Mouse (Mus musculus): ENCODE data around the gene Rgs3. TPM values are rescaled to one million over a fixed set of nuclear protein-coding genes. Genes with fewer than 3 reads are reported as not detected.
A peak's percentile ranks its signal among the peaks of the same experiment; 100 is the strongest.

The Rgs3 gene
- polyA plus RNA-seq, 1 experiment: 17.2 TPM

DNA sequence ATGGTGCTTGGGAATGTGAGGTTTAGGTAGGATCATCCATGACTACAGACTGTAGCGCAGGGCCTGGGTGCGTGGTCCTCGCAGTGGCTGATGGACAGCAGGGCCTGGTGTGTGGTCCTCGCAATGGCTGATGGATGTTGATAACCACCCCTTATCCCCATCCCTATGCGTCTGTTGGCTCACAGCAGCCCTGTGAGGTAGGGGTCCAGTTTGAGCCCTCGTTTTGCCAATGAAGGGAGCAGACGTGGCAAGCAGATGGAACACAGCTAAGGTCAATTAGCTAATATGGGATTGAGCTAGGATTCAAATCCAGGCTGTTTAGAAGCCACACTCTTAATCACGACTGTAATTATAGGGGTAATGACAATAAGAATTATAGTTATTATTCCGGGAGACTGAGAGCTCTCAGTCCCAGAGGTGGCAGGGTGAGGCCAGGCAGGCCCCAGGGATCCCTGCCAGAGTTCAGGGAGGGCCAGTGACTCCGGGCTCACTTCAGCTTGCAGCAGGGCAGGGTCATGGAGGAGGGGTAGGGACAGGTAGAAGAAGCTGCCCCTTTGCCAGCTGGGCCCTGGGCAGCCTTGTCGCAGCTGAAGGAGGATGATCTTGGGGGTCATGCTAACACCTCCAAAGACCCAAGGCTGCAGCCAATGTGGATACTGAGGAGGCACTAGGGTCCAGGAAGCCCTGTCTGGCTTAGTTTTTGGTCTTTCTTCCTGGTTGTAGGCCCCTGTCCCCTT is 135.2 kb downstream of the Rgs3 start:
- Histone ChIP-seq H3K27ac (ENCODE audit: insufficient read depth, low read depth, low read length) (no peak overlapping the region), H3K4me3 (ENCODE audit: insufficient read depth, low read length) (no peak overlapping the region), H3K4me1 (ENCODE audit: control insufficient read depth, insufficient read depth, low read length) (peaks cover 13% of the 10 kb centered on the region)
- no peak for TF ChIP-seq POLR2A (IDR thresholded peaks at IDR 0.05; ENCODE audit: borderline replicate concordance, low read depth, low read length)
- no peak for TF ChIP-seq CTCF (IDR thresholded peaks at IDR 0.05; ENCODE audit: low read depth, low read length)

DNA sequence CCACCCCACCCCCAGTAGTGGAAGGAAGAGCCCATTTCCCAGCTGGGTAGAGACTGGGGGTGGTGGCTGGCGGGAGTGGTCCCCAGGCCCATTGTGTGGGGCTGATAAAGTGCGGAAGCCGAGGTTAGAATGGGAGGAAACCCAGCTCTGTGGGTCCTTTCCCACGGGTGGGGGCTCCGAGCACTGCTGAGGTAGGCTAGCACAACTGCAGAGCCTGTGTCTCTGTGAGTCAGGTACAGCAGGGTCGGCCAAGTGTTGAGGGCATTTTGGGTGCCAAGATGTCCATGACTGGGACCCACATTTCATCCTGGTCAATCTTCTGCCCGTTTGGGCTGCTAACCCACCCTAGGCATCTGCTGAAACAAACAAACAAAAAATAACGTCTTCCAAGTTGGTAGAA is 135.9 kb downstream of the Rgs3 start:
- TF ChIP-seq POLR2A (IDR thresholded peaks at IDR 0.05; ENCODE audit: borderline replicate concordance, low read depth, low read length): no peak
- TF ChIP-seq CTCF (IDR thresholded peaks at IDR 0.05; ENCODE audit: low read depth, low read length): no peak
- Histone ChIP-seq H3K4me1 (ENCODE audit: control insufficient read depth, insufficient read depth, low read length) (peaks cover 15% of the 10 kb centered on the region), H3K4me3 (ENCODE audit: insufficient read depth, low read length) (no peak overlapping the region), H3K27ac (ENCODE audit: insufficient read depth, low read depth, low read length) (no peak overlapping the region)

DNA sequence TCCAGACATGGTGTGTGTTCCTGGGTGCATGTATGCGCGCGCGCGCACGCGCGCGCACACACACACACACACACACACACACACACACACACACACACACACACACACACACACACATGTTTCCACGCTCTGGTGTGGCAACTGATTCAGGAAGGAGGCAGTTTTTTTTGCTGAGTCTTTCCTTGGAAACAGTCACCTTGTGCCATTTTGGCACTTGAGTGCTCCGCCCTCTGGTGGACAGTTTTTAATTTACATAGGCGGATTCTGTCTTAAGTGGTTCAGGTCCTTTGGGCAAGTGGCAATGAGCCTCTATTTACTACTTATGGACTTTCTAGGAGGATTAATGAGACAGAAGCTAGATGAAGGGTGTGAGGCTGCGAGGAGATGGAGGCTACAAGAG is 136.3 kb downstream of the Rgs3 start:
- peaks cover 19% of the 10 kb centered on the region for H3K4me1 ChIP-seq (ENCODE audit: control insufficient read depth, insufficient read depth, low read length)
- H3K27ac ChIP-seq (ENCODE audit: insufficient read depth, low read depth, low read length): no peak overlapping the region
- TF ChIP-seq CTCF (IDR thresholded peaks at IDR 0.05; ENCODE audit: low read depth, low read length) (no peak), POLR2A (IDR thresholded peaks at IDR 0.05; ENCODE audit: borderline replicate concordance, low read depth, low read length) (no peak)

DNA sequence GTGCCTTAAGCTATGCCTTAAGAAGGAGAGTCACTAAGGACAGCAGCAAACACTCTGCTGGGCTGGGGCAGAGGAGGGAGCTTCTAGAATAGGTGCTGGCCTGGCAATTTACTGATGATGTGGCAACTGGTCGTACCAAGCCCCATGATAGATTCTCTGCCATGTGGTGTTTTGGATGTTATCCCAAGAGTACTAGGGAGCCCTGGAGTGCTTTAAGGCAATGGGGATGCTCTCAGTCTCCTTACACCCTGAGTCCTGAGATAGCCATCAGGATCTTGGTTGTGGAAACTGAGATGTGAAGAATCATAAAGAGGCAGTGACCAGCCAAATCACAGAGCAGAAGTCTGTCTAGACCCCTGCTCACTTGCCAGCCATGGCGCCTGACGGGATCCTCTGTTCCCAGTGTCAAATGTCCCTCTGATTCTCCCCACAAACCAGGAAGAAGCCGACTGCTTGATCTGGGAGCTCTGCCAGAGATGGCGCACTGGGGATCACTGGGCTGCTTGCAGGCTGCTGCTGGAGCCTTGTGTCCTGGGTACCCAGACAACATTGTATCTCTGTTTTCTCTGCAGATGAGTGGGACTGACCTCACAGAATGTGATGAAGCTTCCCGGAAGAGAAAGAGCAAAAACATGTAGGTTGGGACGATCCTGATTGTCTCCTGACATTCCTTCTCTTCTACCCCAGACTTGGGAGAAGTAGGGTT is 137.2 kb downstream of the Rgs3 start:
- no peak overlapping the region for H3K4me3 ChIP-seq (ENCODE audit: insufficient read depth, low read length)
- H3K27ac ChIP-seq (ENCODE audit: insufficient read depth, low read depth, low read length): no peak overlapping the region
- TF ChIP-seq CTCF (IDR thresholded peaks at IDR 0.05; ENCODE audit: low read depth, low read length) (no peak), POLR2A (IDR thresholded peaks at IDR 0.05; ENCODE audit: borderline replicate concordance, low read depth, low read length) (no peak)
- peaks cover 27% of the 10 kb centered on the region for H3K4me1 ChIP-seq (ENCODE audit: control insufficient read depth, insufficient read depth, low read length)

More for the DNA sequence above, 136.3 kb downstream of the Rgs3 start:
- H3K4me3 ChIP-seq (ENCODE audit: insufficient read depth, low read length): no peak overlapping the region

DNA sequence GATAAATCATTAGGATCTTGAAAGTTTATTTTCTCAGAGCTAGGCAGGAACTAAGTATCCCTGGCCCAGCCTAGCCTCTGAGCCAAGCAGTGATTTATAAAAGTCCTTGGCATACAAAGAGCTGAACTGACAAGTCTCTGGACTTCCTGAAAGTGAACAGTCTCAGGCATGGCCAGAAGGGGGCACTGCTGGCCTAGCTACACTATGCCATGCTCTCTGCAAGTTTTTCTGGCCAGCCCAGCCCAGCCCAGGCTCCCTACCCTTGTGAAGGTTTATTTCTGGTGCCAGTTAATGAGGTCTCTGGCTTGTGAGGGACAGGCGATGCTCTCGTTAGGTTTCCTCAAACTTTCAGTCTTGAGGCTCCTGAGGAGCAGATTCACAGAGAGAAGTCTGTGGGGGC is 137.8 kb downstream of the Rgs3 start:
- Histone ChIP-seq H3K4me1 (ENCODE audit: control insufficient read depth, insufficient read depth, low read length) (peaks cover 27% of the 10 kb centered on the region), H3K4me3 (ENCODE audit: insufficient read depth, low read length) (no peak overlapping the region), H3K27ac (ENCODE audit: insufficient read depth, low read depth, low read length) (no peak overlapping the region)
- no peak for TF ChIP-seq POLR2A (IDR thresholded peaks at IDR 0.05; ENCODE audit: borderline replicate concordance, low read depth, low read length)
- peak; percentile 89 for TF ChIP-seq CTCF (IDR thresholded peaks at IDR 0.05; ENCODE audit: low read depth, low read length)

DNA sequence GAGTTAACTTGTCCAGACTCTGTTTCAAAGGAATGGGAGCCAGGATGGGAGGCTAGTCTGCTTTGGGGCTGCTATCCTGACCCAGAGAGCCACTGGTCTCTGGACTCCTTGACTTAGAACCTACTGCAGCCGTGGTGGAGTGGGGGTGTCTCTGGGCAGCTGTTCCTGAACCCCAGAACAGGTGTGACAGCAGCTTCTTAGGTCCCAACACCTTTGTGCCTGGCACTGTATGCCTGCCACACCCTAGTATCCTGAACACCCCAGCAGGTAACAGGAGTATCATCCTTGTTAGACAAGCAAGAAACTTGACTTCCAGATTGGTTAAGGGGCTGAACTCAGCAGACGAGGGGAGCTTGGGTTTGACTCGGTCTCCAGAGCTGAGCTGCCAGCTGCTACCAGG is 138.9 kb downstream of the Rgs3 start:
- H3K4me3 ChIP-seq (ENCODE audit: insufficient read depth, low read length): no peak overlapping the region
- H3K27ac ChIP-seq (ENCODE audit: insufficient read depth, low read depth, low read length): peak overlapping the region; percentile 53
- H3K4me1 ChIP-seq (ENCODE audit: control insufficient read depth, insufficient read depth, low read length): peaks cover 27% of the 10 kb centered on the region
- TF ChIP-seq POLR2A (IDR thresholded peaks at IDR 0.05; ENCODE audit: borderline replicate concordance, low read depth, low read length) (no peak), CTCF (IDR thresholded peaks at IDR 0.05; ENCODE audit: low read depth, low read length) (no peak)

DNA sequence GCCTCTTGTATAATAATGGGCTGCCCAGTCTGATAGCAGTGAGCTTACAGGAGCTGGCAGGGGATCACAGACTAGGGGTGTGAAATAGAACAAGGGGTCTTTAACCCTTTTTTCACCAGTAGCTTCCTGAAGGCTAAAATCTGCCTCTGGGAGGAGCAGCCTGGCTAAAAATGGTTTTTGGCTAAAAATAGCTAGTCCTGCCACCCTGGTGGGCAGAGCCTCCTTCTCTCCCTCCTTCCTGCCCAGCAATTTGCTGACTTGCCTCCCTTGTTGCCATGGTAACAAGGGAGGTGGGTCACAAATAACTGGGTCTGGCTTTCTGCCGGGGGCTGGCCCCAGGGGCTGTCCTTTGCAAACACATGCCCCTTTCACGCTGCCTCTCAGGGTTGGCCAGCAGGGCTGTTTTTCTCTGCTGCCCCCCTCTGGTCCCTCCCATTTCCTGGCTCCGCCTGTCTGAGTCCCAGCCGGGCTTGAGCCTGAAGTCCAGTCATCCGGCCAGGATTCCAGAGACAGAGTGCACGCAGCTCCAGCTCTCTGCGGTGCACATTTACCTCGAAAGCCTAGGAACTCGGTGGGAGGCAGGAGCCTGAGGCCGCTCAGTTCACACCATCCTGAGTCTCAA is 139.7 kb downstream of the Rgs3 start:
- TF ChIP-seq POLR2A (IDR thresholded peaks at IDR 0.05; ENCODE audit: borderline replicate concordance, low read depth, low read length) (peak; percentile 89; the same call in 1 of the 2 replicates), CTCF (IDR thresholded peaks at IDR 0.05; ENCODE audit: low read depth, low read length) (no peak)
- H3K4me3 ChIP-seq (ENCODE audit: insufficient read depth, low read length): peak overlapping the region; percentile 77
- H3K4me1 ChIP-seq (ENCODE audit: control insufficient read depth, insufficient read depth, low read length): peaks cover 27% of the 10 kb centered on the region
- peak overlapping the region; percentile 44 for H3K27ac ChIP-seq (ENCODE audit: insufficient read depth, low read depth, low read length)

DNA sequence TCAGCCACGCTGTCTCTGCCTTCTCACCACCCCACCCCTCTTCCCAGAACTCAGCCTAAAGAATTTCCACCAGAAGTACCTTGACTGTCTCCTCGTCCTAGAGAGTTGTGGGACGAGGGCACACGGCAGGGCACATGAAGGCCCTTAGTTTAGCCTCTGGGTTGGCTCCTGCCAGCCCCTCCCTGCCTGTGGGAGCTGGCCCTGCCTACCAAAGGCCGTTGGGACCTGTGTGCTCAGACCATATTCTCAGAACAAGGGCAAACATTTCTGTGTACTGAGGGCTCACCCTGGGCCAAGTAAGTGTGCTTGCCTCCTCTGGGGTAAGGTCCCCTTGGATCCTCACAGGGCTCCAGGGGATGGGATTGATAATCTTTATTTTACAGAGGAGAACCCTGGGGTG is 140.8 kb downstream of the Rgs3 start:
- Histone ChIP-seq H3K4me1 (ENCODE audit: control insufficient read depth, insufficient read depth, low read length) (peaks cover 27% of the 10 kb centered on the region), H3K4me3 (ENCODE audit: insufficient read depth, low read length) (peak overlapping the region; percentile 77), H3K27ac (ENCODE audit: insufficient read depth, low read depth, low read length) (no peak overlapping the region)
- no peak for TF ChIP-seq CTCF (IDR thresholded peaks at IDR 0.05; ENCODE audit: low read depth, low read length)
- TF ChIP-seq POLR2A (IDR thresholded peaks at IDR 0.05; ENCODE audit: borderline replicate concordance, low read depth, low read length): no peak

DNA sequence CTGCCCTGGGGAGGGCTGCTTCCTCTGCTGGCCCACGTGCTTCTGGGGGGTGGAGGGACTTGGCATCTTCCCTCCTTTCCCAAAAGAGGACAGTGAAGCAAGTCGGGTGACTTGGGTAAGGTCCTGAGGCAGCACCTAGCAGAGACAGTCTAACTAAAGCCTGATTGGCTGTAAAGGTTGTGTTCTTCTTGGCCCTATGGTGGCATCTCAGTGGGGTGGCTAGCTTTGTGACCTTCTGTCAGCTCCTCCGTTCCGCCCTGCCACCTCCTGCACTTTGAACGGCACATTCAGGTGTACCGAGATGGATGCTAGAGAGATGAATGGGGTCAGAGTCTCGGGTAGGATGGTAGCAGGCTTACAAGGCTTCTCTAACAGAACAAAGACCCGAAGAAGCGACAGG is 143.5 kb downstream of the Rgs3 start:
- Histone ChIP-seq H3K27ac (ENCODE audit: insufficient read depth, low read depth, low read length) (no peak overlapping the region), H3K4me1 (ENCODE audit: control insufficient read depth, insufficient read depth, low read length) (peaks cover 21% of the 10 kb centered on the region), H3K4me3 (ENCODE audit: insufficient read depth, low read length) (no peak overlapping the region)
- no peak for TF ChIP-seq POLR2A (IDR thresholded peaks at IDR 0.05; ENCODE audit: borderline replicate concordance, low read depth, low read length)
- TF ChIP-seq CTCF (IDR thresholded peaks at IDR 0.05; ENCODE audit: low read depth, low read length): no peak

DNA sequence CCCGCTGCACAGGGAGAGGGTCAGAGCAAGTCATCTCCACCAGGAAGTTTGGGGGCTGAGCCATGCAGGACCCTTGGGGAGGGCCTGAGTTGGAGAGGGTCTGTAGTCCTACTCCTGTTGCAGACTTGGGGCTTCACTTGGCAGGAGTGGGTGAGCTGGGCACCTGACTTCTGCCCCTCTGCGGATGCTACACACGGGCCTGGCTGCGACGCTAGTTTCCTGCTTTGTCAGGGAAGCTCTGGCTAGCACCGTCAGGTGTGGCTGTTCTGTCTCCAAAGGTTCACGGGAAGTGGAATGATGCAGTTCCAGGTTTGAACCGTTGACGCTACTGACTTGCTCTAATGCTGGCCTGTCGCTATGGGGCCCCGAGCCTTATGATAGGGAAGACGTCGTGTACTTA is 144.6 kb downstream of the Rgs3 start:
- TF ChIP-seq POLR2A (IDR thresholded peaks at IDR 0.05; ENCODE audit: borderline replicate concordance, low read depth, low read length) (no peak), CTCF (IDR thresholded peaks at IDR 0.05; ENCODE audit: low read depth, low read length) (no peak)
- no peak overlapping the region for H3K27ac ChIP-seq (ENCODE audit: insufficient read depth, low read depth, low read length)

More for the DNA sequence above, 144.6 kb downstream of the Rgs3 start:
- Histone ChIP-seq H3K4me1 (ENCODE audit: control insufficient read depth, insufficient read depth, low read length) (peaks cover 17% of the 10 kb centered on the region), H3K4me3 (ENCODE audit: insufficient read depth, low read length) (no peak overlapping the region)
